Mouse (Mus musculus) layer of hippocampus, adult 9-11 months (tissue): ENCODE data around the gene Olfr1274-ps.
"Not testable (repeated sequence)": the region's sequence is repeated elsewhere in the genome, so short reads cannot be mapped to it uniquely, and the experiment has no call there.

Experiments
- DNase-seq: peaks from one replicate; pipeline ENCODE4 v3.0.0; 2022

Olfr1274-ps gene

DNA sequence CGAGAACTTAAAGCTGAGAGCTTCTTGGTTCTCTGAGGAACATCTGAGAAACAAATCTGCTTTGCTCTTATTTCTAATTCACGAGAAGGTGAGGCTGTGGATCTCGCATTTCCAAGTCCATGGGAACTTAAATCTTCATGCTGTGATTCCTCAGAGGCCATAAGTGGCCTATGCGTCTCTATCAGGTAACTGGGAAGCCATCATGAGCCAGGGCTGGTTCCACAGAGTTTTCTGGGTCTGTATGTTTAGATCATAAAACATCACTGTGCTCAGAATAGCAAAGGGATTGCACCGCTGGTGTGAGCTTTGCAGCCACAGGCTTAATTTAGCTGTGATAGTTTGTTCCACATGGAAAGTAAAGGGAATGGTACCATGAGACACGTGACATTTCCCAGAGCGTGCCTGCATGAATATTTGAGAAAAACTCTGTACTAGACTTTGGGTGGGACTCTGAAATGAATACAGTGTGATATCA lies at the start of gene Olfr1274-ps:
Gene Olfr1274-ps, plus strand, starts transcription at position 51 of the 475 bp plus-strand sequence.
- DNase-seq = not testable (repeated sequence)

GRCm38 (mm10) chr2:90351047-90351446 lies 47.4 kb upstream of the Olfr1274-ps start:
- not testable (repeated sequence) for DNase-seq

- not testable (repeated sequence) for DNase-seq
Measured at GRCm38 (mm10) chr2:90351540-90351939, 46.9 kb upstream of the Olfr1274-ps start.

GRCm38 (mm10) chr2:90359229-90359628 lies 39.3 kb upstream of the Olfr1274-ps start:
- DNase-seq = not testable (repeated sequence)

GRCm38 (mm10) chr2:90360199-90360598 lies 38.3 kb upstream of the Olfr1274-ps start:
- not testable (repeated sequence) for DNase-seq

- peak; percentile 28 for DNase-seq
Measured at GRCm38 (mm10) chr2:90414110-90414821, 15.8 kb downstream of the Olfr1274-ps start.

GRCm38 (mm10) chr2:90422282-90422681 lies 23.8 kb downstream of the Olfr1274-ps start:
- DNase-seq = not testable (repeated sequence)

GRCm38 (mm10) chr2:90424937-90425336 lies 26.5 kb downstream of the Olfr1274-ps start:
- not testable (repeated sequence) for DNase-seq

GRCm38 (mm10) chr2:90428988-90429717 lies 30.7 kb downstream of the Olfr1274-ps start:
- DNase-seq = not testable (repeated sequence)

DNA sequence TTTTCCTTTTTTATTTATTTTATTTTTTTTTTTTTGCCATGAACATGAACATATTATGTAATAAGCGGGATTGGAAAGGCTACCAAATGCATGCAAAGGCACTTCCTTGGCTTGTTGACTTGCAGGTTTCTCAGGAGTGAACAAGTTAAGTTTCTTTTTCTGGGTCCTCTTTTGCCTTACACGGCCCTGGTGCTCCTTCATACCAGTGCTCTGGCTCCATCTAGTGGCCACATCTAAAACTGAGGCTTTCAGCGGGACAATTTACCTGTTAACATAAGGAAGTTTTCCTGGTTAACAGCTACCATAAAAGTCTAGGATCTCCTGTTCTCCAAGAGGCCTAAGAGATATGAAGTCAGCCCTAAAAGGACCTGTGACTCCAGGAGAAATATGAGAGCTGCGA lies 31.3 kb downstream of the Olfr1274-ps start:
- DNase-seq = not testable (repeated sequence)

DNA sequence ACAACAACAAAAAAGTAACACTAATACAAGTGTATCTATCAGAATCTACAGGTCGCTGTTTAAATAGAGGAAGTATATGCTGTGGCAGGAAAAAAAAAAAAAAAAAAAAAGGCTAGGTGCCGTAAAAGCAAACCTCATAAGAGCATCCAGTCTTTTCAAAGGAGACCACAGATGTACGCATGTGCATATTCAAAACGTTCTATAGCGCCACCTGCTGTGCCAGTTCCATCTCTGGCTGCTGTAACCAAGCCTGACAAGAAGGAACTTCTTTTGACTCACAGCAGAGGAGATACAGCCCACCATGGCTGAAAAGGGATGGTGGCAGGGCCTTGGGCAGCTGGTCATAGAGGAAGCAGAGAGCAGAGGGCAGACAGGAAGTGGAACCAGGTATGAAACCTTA lies 39.0 kb downstream of the Olfr1274-ps start:
- not testable (repeated sequence) for DNase-seq

- not testable (repeated sequence) for DNase-seq
Measured at GRCm38 (mm10) chr2:90440169-90440568, 41.7 kb downstream of the Olfr1274-ps start.

DNA sequence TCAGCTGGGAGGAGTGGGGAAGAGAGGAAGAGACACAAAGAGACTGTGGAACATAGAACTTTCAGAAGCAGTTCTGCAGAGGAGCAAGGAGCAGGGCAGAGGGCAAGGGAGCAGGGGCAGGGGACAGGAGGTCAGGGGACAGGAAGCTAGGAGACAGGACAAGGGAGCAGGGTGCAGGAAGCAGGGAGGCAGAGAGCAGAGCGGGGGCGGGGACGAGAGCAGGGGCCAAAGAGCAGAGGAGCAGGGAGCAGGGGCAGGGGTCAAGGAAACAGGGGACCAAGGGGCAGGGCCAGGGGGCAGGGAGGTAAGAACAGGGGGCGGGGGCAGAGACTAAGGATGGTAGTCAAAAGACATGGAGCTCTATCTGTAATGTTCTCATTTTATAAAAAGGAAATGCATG lies 43.3 kb downstream of the Olfr1274-ps start:
- DNase-seq = not testable (repeated sequence)

DNA sequence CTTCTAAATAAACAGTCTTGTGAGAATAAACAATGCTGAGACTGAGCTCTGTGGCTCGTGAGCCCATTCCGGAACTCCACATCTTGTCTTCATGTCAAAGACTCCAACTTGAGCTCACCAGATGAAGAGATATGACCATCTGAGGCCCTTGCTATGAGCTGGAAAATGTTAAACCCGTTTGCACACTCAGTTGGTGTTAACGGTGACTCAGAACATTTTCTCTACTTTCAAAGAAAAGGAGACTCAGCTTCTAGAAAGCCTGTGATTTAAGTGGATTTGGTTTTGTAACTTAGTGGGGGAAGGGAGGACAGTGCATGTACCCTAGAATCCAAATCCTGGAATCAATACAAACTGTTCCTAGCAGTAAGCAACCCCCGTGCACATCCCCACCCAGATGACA lies 45.3 kb downstream of the Olfr1274-ps start:
- no peak for DNase-seq

DNA sequence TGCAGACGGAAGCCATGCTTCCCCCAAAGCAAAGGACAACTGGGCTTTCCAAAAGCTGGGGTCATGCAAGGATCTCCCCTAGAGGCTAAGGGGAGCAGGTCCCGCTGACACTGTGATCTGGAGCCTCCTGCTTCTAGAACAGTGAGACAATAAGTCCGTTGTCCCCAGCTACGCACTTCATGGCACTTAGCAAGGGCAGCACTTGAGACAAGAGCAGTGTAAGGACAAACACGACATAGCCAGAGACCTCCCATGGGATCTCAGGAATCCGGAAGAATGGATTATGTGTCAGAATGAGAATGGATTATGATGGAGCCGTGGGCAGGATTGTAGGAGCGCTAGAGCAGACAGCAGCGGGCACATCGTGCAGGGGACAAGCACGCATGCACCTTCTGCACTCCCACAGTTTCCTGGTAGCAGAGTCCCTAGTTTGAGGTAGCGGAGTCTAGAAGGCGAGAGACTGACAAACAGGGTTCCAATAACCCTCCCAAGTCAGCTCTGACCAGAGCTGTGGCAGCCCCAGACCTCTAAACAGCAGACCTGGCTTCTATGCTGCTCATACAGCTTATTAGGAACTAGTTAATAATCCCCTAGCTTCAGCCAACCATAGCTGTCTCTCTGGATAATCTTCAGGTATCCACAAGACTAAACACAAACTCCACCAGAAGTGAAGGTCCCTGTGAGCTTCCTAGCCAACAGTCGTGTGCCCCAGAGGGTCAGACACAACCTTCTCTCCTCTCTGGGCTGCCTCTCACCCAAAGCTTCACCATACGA lies 50.7 kb downstream of the Olfr1274-ps start:
- no peak for DNase-seq

GRCm38 (mm10) chr2:90452380-90452779 lies 53.9 kb downstream of the Olfr1274-ps start:
- no peak for DNase-seq
